Mouse (Mus musculus) lung, postnatal 4 days (tissue): ENCODE measurements around the gene Derl3.

Experiments used
- DNase-seq, 2 experiments: peaks; one replicate each; pipeline ENCODE4 v3.0.0; 2021

Derl3 gene

DNA sequence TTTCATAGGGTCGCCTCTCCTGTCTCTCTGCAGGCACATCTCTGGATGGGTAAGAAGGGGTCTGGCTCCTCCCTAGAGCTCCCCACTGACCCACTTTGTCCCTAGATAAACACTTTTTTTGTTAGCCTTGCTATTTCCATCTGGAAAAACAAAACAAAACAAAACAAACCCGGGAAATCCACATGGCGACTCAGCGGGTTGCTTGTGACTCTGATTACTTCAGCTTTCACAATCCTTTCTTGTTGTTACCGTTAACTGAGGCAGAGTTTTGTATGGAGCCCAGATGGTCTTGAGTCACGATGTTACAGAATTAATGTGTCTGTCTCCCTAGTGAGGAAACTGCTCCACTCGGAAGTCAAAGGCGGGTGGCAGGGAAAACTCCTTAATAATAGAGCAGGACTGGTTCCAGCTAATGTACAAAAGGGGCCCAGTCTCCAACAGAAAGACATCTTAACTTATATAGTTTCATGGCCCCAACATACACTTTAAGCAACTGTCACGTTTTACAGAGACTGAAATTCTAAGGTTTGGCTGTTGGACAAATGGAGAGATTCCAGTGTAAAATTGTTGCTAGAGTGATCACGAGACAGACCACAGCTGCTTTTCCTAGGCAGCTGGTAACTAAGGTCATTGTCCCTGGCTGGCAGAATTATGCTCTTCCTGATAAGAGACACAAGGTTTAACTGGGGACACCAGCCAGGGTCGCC lies 51.0 kb downstream of the Derl3 start:
- DNase-seq: no peak

DNA sequence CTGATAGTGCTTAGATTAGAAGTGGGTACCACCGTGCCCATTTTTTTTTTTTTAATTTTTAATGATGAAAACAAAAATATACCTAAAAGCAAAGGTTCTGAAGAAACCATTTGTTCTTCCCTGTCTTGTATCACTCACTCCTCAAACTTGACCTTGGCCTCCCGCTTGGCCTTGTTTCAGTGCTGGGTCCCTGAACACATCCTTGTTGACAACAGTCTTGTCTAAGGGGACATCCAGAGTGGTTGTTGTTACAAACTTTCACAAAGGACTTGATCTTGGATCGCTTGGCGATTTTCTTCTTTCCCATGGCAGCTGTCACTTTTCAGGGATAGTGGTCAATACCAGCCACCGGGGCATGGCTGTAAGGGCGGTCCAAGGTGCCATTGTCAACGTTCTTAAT lies 52.0 kb downstream of the Derl3 start:
- DNase-seq: no peak
